Mouse (Mus musculus) lung, postnatal 14 days (tissue): ENCODE results near the gene Plekhg6.

Experiments
- DNase-seq: peaks from one replicate; pipeline ENCODE4 v3.0.0; 2021

The Plekhg6 gene

DNA sequence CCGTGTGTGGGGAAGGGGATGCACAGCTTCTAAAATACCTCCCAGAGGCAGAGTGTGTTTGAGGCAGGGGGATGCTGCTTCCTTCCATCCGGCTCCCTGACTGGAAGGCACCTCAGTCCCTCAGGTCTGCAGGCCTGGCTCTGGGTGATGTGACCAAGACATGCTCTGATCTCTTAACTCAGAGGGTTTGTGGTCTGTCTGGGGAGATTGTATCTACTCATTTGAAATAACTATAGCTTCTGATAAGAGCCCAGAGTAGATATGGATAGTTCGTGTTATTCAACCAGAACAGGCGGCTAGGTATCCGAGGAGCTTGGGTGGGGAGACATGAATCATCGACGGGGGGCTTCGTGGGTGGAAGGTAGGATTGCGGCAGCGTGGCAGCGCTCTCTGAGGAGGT is 27.4 kb downstream of the Plekhg6 start:
- DNase-seq = no peak

DNA sequence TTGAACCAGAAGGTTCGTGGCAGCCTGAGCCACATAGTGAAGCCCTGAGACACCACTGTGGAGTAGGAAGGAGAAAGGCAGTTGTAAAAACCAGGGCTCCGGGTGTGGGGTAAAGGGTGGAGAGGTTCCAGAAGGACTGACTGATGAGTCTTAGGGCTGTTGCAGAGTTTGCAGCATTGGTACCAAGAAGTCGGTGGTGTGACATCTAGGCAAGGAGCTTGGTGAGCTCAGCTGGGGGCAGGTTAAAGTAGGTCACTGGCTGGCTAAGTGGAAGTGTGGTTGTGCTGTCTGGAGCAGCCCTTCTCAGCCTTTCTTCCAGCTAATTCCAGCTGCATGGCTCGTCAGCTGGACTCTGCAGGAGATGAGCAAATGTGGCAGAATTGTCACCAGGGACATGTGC is 27.8 kb downstream of the Plekhg6 start:
- no peak for DNase-seq

DNA sequence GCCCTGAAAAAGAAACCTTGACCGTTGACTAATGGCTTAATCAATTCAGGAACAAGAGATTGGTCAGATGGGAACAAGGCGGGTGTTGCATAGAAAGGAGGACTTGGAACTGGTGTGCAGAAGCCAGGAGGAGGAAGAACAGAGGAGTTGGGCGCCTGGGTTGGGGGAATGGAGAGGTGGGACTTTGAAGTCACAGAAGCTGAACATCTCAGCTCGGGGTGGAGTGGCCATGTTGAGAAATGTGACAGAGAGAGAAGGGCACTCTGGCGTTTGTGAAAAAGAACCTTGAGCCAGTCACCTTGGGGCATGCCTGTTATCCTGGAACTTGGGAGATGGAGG is 28.6 kb downstream of the Plekhg6 start:
- DNase-seq = no peak

DNA sequence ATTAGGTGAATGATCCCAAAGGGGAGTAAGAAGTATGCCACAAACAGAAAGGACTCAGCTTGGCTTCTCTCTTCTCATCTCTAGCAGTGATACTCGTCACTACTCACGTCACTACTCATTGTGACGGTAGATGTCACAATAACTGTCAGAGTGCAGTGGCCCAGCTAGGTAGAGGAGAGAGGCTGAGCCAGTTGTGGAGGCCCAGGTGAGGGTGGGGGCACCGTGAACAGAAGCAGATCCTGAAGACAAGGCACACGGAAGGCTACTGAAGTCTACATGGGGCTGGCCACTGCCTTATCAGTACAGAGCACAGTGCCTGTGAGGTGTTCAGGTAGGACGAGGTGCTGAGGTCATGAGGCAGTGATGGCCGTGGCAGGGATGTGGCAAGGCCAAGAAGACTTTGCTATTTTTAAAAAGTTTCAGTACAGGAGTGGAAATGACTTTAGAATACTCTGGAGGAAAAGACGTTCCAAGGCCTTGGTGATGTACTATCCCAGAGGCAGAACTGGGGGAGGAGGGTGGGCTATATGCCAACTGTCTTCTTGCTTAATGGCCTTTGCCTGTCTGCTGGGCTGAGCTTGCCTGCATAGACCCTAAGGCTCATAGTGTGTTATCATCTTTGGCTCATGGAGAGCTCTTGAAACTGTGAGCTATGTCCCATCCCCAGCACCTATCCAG is 29.1 kb downstream of the Plekhg6 start:
- peak; percentile 65 for DNase-seq

DNA sequence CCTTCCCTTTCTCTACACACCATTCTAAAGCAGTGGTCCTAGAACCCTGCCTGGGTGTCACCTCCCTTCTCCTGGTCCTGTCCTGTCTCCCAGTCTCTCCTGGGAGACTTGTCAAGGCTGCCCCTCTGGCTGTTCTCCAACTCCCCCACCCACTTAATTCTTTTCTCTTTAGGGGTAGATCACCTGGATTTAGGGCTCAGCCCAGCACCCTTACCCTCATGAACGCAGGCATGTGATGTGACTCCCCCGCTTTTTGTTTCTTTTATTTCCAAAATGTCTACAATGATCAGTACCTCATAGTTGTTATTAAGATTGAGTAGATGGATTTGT is 29.6 kb downstream of the Plekhg6 start:
- DNase-seq = no peak

DNA sequence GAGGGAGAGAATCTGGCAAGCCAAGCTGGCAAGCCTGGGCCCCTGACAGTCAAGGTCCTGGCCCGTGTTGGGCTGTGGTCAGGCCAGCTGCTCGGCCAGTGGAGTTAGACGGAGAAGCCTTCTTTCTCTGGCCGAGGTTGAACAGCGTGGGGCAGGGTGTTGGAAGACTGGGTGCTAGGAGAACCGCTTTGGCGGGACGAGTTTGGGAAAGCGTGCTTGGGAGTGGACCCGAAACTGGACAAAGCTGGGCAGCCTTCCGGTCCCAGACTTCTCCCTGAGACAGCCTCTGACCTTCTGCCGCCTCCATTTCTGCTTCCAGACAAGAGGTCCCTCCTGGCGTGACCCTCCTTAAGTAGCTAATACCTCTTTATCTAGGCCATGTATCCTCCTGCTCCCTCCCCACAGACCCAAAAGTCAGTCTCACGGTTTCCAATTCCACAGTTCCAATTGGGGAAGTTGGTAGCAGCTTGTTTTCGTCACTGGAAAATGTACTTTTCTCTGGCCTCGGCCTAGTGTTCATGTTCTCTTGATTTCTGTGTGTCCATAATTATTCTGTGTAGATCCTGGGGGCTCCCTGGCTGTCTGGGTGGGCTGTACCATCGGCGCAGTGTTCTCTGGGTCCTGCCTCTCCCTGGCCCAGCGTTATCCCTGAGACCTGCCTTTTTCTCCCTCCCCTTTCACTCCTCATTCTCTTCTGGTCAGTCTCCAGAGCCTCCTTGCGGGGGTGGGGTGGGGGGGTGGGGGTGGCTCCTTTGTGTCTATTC is 30.2 kb downstream of the Plekhg6 start:
- DNase-seq = no peak

DNA sequence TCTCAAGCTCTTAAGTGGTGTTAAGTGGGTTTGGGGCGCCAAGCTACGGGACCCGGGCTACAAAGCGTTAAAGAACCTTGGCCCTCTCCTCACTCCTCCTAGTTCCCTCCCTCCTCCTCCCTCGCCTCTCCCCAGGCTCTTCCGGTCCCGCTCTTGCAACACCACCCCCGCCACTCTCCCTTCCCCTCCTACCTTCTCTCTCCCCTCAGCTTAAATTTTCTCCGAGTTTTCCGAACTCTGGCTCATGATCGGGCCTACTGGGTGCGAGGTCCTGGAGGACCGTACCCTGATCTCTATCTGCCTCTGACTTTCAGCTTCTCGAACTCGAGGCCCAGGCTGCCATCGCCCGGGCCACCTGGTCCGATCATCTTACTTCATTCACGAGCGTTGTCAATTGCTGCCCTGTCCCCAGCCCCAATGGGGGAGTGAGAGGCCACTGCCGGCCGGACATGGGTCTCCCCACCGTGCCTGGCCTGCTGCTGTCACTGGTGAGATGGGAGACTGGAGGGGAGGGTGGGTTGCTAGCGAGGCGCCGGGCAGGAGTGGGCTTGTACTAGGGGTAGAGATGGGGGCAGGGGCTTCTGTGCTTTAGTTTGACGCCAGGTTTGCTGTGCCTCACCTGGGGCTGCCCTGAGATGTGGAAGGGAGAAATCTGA is 30.9 kb downstream of the Plekhg6 start:
- peak; percentile 75 for DNase-seq

DNA sequence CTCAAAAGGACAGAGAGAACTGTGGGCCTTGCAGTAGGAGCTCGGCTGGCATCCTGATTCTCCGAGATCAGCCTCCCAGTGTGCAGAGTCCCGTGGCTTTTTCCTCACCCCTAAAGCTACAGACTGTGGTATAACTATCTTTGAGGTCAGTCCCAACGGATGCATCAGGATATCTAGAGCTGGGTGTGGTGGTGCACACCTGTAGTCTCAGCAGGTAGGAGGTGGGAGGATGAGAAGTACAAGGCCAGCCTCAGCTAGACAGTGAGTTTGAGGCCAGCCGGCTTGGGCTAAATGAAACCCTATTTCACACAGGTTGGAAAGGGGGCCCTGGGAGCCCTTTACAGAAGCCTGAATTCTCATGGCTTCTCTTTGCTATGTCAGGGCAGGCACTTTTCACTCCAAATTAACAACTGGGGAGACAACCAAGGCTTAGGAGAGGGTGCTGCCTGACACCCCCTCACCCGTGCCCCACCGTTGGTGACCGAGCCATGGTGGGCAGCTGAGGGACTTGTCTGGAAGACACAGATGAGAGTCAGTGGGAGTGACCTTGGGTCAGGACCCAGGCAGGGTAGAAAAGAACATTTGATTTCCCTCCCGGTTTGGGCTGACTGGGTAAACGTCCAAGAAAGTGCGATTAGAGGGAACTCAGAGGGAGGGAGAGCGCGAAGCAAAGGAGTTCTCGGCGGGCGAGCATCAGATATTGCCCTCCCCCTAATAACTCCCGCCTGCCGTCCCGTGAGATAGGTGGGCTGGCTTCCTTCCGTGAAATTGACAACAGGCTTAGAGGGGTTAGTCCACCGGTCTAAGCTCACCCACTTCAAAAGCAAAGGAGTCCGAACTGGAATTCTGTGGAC is 31.6 kb downstream of the Plekhg6 start, which contains the start of gene Tnfrsf1a:
Gene Tnfrsf1a, plus strand, starts transcription at position 642 of the 854 bp plus-strand sequence.
- no peak for DNase-seq

DNA sequence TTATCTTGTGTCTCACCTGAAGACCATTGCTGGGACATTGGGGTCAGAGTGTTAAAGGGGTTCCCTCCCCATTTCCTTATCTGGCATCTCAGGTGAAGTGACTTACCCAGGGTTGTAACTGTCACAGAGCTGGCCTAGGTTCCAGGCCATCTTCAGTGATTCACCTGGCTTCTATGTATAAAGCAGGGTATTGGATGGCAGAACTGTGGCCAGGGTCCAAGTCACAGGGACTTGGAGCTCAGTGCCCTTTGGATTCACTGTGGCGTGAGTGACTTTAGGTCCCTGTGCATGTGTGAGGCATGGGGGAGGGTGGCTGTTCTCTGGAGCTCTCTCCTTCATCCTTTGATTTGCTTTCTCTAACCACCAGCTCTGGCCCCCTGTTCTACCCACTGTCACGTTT is 34.6 kb downstream of the Plekhg6 start:
- DNase-seq = no peak

DNA sequence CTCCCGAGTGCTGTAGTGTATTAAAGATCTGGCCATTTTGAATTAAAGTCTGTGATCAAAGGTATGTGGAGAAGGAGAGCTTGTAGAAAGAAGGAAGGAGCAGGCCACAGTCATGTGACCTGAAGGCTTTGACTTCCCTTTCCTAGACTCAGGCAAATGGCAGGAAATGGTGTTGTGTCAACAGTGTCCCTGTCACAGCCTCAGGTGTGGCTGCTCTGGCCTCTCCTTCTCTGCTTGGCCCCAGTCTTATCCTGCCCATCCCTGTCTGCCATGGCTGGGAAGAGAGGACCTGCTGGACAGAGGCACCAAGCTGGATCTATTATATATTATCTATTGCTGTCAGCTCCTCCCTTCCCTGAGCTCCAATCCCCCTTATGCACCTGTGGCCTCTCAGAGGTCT is 35.0 kb downstream of the Plekhg6 start:
- no peak for DNase-seq

DNA sequence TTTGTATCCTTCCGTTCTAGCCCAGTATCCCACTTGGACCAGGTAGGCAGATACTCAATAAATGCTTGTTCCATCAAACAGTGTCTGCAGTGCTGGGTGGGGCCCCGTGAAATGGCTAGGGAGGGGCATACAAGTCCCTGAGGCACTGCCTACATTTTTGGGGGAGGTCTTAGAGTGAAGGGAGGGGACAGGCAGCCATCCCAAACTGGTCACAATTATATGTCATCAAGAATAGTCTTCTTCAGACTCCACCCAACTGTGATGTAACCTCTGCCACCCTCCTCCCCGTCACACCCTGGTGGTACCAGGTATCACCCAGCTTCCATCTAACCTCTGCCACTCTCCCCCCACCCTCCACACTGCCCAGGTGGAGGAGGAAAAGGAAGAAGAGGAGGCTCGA is 35.7 kb downstream of the Plekhg6 start:
- no peak for DNase-seq

DNA sequence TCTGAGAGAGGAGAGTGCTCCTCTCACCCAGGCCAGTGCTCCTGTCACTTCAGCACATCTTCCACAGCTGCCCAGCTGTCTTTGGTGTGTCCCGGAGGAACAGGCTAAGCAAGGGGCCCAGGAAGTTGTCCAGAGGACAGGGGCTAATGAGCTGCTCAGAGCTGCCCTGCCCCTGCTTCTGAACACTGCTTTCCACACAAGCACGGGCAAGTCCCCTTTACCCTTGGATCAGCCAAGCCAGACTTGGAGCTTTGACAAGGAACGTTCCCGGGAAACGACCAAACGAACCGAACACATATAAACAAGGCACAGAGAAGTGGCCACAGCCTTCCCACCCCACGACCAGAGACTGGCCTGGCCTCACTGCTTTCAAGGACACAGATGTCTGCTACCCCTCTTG is 36.5 kb downstream of the Plekhg6 start:
- DNase-seq = peak; percentile 73

DNA sequence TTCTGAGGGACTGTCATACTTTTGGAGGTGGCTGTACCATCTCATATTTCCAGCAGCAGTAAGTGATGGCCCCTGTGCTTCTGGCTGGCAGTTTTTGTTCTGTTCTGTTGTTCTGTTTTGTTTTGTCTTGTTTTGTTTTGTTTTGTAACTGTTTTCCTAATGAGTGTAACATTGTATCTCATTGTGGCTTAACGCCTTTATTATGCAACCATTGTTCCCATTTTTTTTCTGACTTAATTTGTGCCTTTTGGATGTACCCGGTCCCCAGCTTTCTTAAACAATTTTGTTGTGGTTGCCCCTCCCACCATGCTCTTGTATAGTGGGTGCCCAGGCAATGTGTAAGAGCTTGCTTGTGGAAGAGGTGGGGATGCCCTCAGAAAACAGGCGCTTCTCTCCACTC is 38.4 kb downstream of the Plekhg6 start:
- DNase-seq = no peak

DNA sequence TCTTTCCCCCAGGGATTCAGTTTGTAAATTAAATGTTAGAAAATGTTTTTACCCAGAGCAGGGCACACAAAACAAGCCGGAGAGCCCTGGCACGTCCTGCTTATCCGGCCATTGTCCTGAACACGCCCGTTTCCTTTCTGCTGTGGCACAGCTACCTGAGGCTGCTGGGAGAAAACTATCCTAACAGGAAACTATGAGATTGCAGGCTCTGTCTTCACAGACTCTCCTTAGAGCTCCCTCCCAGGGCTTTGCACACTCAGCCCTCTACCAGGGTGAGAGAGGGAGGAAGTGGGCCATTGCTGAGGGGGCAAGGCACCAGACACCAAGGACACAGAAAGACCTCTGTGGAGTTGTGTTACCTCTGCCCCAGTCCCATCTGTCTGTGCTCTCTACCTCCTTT is 40.3 kb downstream of the Plekhg6 start:
- DNase-seq = no peak

DNA sequence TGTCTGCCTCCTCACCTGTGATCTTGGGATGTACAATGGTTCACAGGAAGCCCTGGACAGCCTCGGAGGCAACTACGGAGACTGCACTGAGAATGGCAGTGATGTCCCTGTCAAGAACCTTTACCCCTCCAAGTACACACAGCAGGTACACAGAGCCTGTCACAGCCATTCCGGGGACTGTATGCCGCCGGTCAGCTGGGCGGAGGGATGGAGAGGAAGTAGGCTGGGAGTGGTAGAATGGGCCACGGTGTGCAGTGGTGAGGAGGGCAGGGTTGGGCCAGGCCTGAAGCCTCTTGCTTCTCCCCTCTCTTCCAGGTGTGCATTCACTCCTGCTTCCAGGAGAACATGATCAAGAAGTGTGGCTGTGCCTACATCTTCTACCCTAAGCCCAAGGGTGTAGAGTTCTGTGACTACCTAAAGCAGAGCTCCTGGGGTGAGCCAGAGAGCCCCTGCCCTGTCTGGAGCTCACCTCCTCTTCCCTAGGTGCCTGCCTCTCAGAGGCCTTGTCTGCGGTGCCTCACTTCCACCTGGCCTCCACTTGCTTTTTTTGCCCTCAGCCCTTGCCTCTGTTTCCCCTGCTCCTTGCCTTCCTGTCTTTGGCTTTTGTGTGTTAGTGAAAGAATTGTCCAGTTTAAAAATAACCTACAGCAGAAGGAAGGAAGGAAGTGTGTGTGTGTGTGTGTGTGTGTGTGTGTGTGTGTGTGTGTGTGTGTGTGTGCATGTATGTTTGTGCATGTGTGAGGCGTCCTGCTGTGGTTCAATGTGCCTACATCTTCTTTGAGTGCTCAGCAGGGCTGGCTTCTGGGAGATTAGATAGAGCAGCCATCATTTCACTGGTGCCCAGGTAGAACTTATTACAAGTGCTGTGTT is 41.6 kb downstream of the Plekhg6 start:
- no peak for DNase-seq

DNA sequence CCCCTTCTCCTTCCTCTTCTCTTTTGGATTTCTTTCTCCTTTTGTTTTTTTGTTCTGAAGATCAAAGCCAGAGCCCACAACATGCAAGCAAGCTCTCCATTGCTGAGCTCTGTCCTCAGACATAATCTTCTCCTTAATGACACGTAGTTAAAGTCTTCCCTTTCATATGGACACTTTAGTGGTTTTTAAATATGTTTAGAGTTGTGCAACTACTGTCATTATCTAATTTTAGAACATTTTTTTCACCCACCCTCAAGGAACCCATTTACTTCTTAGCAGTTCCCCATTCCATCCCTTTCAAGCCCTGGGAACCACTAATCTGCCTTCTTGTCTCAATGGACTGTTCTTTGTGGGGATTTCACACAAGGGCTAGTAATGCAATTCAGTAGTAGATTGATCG is 46.2 kb downstream of the Plekhg6 start:
- DNase-seq = no peak

DNA sequence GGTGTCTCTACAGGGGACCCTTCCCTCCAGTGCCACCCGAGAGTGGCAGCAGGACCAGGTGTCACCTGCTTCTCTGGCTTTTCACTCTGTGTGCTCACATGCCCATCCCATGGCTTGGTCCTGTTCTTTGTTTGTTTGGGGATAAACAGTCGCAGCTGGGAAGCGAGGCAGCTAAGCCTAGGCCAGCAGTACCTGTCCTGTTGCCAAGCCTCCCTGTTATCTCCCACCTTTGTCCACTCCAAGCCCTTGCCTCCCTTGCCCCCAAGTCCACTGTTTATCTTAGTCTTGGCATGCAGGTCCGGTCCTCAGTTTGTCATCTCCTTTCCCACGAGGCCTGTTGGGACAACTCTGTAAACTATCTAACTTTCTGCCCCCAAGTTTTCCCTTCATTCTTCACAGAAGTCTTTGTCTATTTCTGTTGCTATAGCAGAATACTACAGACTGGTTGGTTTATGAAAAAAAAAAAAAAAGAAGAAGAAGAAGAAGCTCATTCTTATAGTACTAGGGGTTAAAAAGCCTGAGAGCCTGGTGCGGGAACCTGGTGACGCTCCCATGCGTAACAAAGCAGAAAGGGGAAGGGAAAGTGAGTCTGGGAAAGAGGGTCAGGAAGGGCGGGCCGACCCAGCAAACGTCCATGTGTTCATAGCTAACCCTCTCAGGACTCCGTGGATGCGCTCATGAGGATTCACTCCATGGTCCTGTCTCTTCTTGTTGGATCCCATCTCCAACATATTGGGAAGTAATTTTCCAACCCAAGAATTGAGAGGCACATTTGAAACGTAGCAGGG is 47.3 kb downstream of the Plekhg6 start:
- DNase-seq = no peak

DNA sequence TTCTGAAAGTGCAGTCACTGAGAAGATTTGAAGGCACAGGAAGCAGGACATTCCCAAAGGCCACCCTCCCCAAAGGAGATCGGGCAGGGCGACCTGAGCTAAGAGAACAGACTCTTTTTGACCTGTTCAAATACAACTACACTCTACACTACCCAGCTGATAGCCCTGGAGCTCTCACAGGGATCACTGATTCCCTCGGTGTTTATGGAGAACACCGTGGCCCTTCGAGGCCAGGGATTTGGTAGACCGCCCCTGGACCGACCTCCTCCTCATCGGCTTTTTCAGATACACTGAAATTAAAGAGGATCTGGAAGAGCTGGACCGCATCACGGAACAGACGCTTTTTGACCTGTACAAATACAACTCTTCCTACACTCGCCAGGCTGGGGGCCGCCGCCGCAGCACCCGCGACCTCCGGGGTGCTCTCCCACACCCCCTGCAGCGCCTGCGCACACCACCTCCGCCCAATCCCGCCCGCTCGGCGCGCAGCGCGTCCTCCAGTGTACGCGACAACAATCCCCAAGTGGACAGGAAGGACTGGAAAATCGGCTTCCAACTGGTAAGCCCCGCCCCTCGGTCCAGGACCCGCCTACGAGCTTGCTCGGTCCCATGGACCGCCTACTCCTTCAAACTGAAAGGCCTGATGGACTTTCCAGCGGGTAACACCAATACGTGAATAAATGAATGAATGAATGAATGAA is 49.8 kb downstream of the Plekhg6 start:
- peak; percentile 95 for DNase-seq

DNA sequence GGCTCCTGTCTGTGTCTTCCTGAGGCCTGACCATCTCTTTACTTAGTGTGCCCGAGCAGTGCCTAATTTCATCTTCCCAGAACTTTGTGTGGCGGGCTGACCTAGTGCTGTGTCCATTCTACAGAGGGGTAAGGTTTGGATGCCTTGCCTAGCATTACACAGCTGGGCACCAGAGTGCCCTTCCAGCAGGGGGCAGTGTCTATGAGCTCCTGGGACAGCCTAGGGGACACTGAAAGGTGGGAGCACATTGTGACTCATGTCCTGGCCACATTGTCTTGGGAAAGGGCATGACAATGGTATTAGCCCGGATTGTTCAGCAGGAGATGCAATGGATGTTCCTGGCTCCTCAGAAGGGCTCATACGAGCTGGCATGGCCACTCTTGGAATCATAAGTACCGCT is 52.4 kb downstream of the Plekhg6 start:
- DNase-seq = peak; percentile 77

DNA sequence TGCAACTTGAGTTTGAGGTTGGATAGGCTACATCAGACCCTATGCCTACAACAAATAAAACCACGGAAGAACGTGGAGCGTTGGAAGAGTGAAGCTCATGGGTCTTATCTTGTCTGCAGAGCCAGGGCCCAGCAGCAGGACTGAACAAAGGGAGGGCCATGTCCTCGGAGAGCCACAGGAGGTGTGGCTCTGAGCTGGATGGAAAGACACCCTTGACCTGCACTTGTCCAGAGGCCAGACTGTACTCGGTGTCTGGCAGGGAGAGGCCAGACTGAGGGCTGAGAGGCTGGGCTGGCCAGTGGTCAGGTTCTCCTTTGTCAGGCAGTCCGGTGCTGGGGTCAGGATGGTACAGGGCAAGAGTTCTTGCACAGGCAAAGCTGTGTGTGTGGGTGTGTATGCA is 55.3 kb downstream of the Plekhg6 start:
- DNase-seq = no peak

DNA sequence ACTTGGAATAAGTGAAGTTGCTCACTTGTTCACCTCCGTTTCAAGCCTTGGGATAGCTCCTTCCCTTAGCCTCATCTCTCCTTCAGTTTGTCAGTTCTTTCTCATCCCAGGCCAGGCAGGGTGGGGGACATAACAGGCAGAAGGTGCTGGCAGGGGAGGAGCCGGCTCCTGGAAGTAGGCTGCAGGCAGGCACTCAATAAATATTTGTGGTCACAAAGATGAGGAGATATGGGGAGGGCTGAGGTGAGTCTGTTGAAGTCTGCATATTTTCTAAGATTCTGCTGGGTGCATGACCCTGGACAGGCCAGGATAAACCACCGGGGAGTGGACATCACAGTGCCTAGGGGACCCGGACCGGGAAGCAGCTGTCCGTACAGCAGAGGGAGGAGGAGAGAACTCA is 57.0 kb downstream of the Plekhg6 start:
- no peak for DNase-seq
